Mouse (Mus musculus) NIH3T3 (cell line): ENCODE results near the gene Lce1a2.
"Not testable (repeated sequence)": the region's sequence is repeated elsewhere in the genome, so short reads cannot be mapped to it uniquely, and the experiment has no call there.

ENCODE experiments used
- DNase-seq: peaks from one replicate; pipeline ENCODE4 v3.0.0-alpha.2; 2012; ENCODE audit warnings: low read depth

The Lce1a2 gene

DNA sequence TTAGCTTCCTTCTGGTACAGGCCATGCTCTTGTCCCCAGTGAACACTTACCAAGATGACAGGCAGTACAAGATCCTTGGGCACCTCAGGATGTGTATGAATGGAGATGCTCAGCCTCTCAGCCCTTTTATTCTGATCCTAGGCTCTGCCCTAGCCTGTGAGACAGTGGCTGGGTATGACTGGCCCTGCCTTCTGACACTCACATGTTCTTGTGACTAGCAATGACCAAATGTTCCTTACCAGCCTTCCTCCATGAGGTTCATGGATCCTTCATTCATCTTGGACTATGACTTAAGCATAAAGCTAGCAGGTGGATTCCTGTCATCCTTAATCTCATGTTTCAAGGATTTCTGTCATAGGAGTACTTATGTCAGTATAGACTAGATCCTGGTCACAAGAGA, at the start of gene Lce1a2:
Gene Lce1a2, minus strand, starts transcription at position 101 of the 400 bp plus-strand sequence.
- no peak for DNase-seq

DNA sequence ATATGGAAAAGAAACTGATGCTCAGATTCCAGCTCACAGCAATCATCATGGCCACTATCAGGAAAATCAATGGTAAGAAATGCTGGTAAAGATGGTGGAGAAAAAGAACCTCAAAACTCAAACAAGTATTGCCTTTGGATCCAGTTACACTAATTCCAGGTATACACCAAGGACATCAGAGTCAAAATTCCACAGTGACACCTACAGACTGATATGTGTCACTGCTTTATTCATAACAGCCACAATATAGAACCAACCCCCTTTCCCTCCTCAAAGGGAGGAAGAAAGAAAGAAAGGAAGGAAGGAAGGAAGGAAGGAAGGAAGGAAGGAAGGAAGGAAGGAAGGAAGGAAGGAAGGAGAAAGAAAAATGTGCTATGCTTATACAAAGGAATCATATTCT, 45.0 kb upstream of the Lce1a2 start:
- no peak for DNase-seq

DNA sequence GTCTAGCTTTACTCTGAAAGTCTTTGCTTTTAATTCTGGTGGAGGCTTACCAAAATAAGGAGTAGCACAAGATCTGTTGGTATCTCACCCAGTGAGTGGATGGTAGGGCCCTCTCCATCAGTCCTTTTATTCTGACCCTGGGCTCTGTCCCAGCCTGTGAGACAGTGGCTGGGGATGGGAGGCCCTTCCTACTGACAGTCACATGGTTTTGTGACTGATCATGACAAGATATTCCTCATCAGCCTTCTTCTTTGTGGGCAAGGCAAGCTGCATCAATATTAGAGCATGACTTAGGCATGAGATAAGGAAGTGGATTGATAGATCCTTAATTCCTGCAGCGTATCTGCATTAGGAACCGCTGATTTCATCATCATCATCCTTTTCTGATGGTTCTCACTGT, 38.9 kb upstream of the Lce1a2 start, which contains the start of gene Lce1e:
Gene Lce1e, minus strand, starts transcription at position 101 of the 400 bp plus-strand sequence.
- no peak for DNase-seq

DNA sequence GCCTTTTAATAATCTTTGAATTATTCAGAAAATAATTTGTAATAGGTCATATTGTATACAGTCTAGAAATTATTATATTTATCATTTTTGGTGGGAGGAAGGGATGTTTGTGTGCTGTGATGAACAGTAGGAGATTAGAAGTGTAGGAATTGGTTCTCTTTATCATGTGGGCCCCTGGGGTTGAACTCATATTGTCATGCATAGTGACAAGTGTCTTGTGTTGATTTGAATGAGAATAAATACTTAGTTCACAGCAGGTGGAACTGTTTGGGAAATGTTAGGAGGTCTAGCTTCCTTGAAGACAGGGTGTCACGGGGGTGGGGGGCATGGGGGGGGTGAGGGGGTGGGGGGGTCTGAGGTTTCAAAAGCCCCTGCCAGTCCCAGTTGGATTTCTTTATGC, 24.5 kb upstream of the Lce1a2 start:
- DNase-seq: no peak

DNA sequence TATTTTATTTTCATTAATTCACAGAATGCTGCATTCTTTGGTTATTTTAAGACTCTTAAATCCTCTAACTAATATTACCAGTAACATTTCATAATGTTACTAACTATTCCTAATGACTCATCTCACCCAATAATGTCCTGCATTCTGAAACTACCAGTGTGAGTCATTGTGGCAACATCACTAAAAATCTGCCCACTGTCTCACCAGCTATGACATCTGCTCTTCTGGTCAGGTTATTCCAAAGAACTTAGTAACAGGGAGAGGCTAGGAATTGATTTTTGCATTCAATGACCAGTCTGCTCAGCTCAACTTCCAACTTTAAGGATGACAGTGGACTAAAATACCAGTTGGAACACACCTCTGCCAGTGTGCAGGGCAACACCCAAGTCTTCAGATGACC, 21.6 kb upstream of the Lce1a2 start:
- no peak for DNase-seq

DNA sequence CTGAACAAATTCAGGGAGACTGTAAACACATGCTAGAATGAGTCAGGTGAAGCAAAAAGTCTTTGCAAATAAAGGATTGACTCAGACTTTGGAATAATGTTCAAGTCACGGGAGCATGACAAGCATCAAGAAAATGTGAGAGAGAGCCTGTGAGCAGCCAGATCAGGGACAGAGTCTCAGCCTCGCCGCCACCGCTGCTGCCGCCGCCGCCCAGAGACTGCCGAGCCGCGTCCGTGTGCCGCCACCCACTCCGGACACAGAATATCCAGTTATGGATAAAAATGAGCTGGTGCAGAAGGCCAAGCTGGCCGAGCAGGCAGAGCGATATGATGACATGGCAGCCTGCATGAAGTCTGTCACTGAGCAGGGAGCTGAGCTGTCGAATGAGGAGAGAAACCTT, 19.0 kb upstream of the Lce1a2 start:
- not testable (repeated sequence) for DNase-seq

DNA sequence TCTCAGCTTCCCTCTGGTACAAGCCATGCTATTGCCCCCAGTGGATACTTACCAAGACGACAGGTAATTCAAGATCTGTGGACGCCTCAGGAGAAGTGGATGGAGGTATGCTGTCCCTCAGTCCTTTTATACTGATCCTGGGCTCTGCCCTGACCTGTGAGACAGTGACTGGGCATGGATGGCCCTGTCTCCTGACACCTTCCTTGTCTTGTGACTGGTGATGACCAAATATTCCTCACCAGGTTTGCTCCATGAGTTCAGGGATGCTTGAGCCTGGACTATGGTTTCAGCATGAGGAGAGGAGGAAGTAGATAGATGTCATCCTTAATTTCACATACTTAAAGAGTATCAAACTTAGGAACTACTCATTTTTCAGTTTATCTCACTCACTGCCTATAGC, 17.0 kb upstream of the Lce1a2 start, which contains the start of gene Lce1d:
Gene Lce1d, minus strand, starts transcription at position 101 of the 400 bp plus-strand sequence.
- no peak for DNase-seq

DNA sequence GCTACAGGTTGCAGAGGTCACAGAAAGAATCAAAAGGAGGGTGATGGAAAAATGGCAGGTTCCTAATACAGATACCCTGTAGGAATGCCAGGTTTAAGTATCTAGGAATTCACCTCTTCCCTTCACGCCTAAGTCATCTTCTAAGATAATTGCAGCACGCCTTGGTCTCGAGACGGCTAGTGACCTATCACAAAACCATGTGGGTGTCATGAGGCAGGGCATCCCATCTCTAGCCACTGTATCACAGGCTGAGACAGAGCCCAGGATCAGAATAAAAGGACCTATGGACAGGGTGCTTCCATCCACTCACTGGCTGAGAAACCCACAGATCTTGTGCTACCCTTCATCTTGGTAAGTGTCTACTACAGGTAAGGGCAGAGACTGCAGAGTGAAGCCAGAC, 8.8 kb upstream of the Lce1a2 start, which contains the start of gene Lce1c:
Gene Lce1c, plus strand, starts transcription at position 301 of the 400 bp plus-strand sequence.
- DNase-seq: no peak

DNA sequence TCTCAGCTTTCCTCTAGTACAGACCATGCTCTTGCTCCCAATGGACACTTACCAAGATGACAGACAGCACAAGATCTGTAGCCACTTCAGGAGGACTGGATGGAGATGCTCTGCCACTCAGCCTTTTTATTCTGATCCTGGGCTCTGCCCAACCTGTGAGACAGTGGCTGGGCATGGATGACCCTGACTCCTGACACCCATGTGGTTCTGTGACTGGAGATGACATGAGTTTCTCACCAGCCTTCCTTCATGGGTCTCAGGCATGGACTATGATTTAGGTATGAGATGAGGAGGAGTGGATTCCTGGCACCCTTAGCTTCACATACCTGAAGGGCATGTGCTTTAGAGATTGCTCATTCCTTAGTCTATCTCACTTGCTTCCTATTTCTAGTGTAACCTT, 13.3 kb downstream of the Lce1a2 start, which contains the start of gene Lce1b:
Gene Lce1b, minus strand, starts transcription at position 101 of the 400 bp plus-strand sequence.
- no peak for DNase-seq

DNA sequence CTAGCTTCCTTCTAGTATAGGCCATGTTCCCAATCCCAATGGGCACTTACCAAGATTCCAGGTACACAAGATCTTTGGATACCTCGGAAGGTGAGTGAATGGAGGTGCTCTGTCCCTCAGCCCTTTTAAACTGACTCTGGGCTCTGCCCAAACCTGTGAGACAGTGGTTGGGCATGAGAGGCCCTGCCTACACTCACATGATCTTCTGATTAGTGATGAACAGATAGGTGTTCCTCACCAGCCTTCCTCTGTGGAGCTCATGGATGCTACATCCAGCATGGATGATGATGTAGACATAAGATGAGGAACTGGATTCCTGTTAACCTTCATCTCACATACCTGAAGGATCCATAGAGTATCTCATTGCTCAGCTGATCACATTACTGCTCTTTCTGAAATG, 21.9 kb downstream of the Lce1a2 start, which contains the start of gene Lce1a1:
Gene Lce1a1, minus strand, starts transcription at position 101 of the 400 bp plus-strand sequence.
- DNase-seq: no peak

DNA sequence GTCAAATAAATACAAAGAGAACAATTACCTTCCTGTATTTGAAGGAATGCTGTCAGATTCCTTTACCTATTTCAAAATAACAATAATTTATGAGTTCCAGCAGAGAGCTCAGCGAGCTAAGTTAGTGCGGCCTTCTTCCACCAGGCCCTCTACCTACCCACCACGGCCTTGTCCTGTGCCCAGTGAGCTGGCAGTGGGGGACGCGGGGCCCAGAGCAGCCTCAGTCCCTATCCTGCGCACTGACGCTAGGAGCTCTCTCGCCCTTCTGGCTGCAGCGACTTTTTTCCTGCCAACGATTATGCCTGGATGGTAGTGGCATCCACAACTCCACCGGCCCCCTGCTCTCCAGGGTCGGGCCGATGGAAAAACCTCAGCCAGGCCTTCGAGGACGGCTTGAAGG, 30.3 kb downstream of the Lce1a2 start:
- no peak for DNase-seq

DNA sequence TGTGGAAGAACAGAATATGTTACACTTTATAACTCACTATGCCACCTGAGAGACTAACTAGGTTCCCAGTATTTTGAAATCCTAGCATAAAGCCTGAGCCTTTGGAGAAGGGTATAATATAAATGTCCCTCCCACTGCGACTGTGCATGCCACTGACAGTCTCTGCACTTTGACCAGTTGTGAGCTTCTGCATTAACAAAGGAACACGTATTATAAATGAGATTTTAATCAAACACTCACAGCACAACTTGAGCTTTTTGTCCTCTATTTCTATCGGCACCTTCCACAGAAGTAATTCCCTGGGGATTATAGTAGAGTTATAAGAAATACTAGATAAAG, 31.5 kb downstream of the Lce1a2 start:
- DNase-seq: no peak

DNA sequence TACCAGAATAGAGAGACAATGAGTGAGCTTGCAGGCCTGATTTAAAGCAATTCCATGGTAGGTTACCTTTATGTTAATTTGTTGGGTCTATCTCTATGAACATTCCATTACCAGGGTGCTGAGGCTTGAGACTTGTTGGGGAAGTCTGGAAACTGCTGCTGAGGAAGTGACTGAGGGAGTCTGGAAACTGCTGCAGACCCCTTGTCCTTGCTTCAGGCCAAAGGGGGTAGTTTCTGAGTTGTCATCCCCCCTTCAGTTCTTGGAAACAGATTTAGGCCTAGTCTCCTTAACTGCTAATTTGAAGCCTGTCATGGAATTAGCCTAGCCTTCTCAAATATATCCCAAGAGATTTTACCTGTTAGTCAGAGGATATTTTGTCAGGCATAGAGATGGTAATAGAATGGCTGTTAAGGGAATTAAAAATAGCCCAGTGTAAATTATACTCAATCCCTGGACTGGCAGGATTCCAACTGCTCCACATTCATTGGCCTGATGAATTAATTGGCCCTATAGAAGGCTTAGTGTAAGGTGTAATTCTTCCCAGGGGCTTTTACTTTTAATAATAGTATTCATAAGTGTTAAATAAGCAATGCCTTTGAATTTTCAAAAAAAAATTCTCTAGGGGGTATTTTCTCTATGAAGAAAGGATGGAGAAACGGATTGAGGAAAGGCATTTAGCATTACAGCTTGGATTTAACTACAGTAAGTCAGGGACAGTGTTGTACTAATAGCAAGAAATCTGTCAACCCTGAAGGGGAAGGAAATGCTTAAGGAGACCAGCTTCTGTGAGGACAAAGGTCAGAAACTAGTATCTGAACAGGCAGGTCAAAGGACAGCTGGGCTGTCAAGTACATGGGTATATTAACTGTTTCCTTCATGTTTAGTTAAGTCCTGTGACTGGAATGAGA, 32.1 kb downstream of the Lce1a2 start:
- no peak for DNase-seq

DNA sequence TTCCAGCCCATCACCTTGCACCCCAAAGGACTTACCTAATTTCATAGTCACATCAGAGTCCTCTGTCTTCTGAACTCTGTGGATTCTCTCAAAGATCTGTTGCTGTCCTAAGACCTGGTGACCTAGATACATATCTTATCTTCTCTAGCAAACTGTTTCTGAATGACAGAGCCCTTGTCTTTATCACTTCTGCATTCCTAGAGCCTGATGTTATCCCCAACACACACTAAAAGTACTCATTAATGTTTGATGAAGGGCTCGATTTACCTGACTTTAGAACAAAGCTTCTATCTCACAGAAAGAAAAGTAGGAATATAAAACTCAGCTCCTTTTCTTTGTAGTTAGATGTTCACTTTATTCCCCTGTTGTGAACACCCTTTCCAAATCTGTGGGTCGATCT, 48.6 kb downstream of the Lce1a2 start, which contains the start of gene Lce6a:
Gene Lce6a, minus strand, starts transcription at position 101 of the 400 bp plus-strand sequence.
- no peak for DNase-seq
